Mouse (Mus musculus) intestine, embryonic 14.5 days (tissue): ENCODE results near the gene Ogfod3. TPM values are rescaled to one million over a fixed set of nuclear protein-coding genes. Genes with fewer than 3 reads are reported as not detected.
A peak's percentile ranks its signal among the peaks of the same experiment; 100 is the strongest.

Experiments
- ATAC-seq: fragments of 200-750 bp; cut with Nextera tagmentation; replicated peaks from 2 replicates; pipeline ENCODE4 v1.8.0; 2017; ENCODE audit warnings: low read depth, moderate number of reproducible peaks, moderate TSS enrichment, moderate library complexity; ENCODE audit not compliant: low FRiP score, low TSS enrichment
- DNase-seq: peaks from one replicate; pipeline ENCODE4 v3.0.0-alpha.2; 2018; ENCODE audit warnings: low spot score
- H3K27ac ChIP-seq: fragments of 300-500 bp; sonication (generic); 2 replicates; pipeline ENCODE4 v1.5.1; 2014; ENCODE audit warnings: low read depth, mild to moderate bottlenecking, control low read depth
- H3K27me3 ChIP-seq: fragments of 300-500 bp; sonication (generic); replicated peaks from 2 replicates; pipeline ENCODE4 v1.6.1; 2014; ENCODE audit warnings: low read length, control low read depth; ENCODE audit not compliant: control insufficient read depth, insufficient read depth
- H3K36me3 ChIP-seq: fragments of 300-500 bp; sonication (generic); 2 replicates; pipeline ENCODE4 v1.6.1; 2014; ENCODE audit warnings: low read length, control low read depth; ENCODE audit not compliant: control insufficient read depth, insufficient read depth
- H3K4me1 ChIP-seq: fragments of 300-500 bp; sonication (generic); replicated peaks from 2 replicates; pipeline ENCODE4 v1.6.1; 2014; ENCODE audit warnings: low read length, control low read depth, mixed read lengths; ENCODE audit not compliant: control insufficient read depth, insufficient read depth
- H3K4me2 ChIP-seq: fragments of 300-500 bp; sonication (generic); 2 replicates; pipeline ENCODE4 v1.6.1; 2014; ENCODE audit warnings: low read length
- H3K4me3 ChIP-seq: fragments of 300-500 bp; sonication (generic); 2 replicates; pipeline ENCODE4 v1.5.1; 2014; ENCODE audit warnings: low read depth, low read length, control low read depth, mixed read lengths
- H3K9ac ChIP-seq: fragments of 300-500 bp; sonication (generic); 2 replicates; pipeline ENCODE4 v1.6.1; 2014; ENCODE audit warnings: mild to moderate bottlenecking, low read length
- H3K9me3 ChIP-seq: fragments of 300-500 bp; sonication (generic); 2 replicates; pipeline ENCODE4 v1.6.1; 2016; ENCODE audit warnings: low read length, control low read depth; ENCODE audit not compliant: control insufficient read depth
- WGBS: fragments of 180-500 bp; shearing (Covaris S2); extraction: QIAGEN DNeasy Blood & Tissue Kit; methylation state at CpG from one replicate; pipeline ENCODE4 v1.1.7; 2014; 5-methylcytosine and 5-hydroxymethylcytosine counted together
- polyA plus RNA-seq: library from polyadenylated mRNA; unstranded; fragments of >200 nt; fragmentation: Nextera tagmentation; extraction: Ambion mirVana; gene quantifications from 2 replicates; pipeline ENCODE4 v1.2.1, GENCODE M21; 2014

The Ogfod3 gene
- polyA plus RNA-seq, 1 experiment from 2014 or later = 32.3 TPM

DNA sequence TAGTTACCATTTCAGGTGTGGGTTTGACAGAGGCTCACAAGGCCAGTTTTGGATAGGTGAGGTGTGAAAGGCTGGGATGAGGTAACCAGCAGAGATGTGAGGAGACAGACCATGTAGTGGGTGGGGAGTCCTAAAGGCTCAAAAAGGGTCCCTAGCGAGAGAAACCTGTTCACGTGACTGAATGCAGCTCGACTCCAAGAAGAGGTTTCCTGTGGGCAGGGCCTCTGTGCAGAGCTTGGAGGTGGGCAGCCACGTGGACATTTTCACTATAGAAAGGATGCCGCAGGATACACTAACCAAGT lies 701 bp downstream of the Ogfod3 start:
- DNase-seq = no peak
- Histone ChIP-seq H3K4me3 (peak overlapping the region; percentile 83), H3K36me3 (peaks cover 15% of the 10 kb centered on the region; the same call in 1 of the 2 replicates), H3K4me1 (peaks cover 12% of the 10 kb centered on the region; the same call in 1 of the 2 replicates), H3K9me3 (no peaks in the 10 kb centered on the region), H3K27me3 (no peaks in the 10 kb centered on the region), H3K27ac (0 out of 2 replicates have a peak overlapping the region, but pooled peaks have one; percentile 34), H3K4me2 (peak overlapping the region; percentile 71), H3K9ac (peak overlapping the region; percentile 67; the same call in 1 of the 2 replicates)
- ATAC-seq = no peak
- 0% methylated on average over 5 of the region's 5 CpGs for WGBS

GRCm38 (mm10) chr11:121201436-121202198 lies 2.9 kb downstream of the Ogfod3 start:
- Histone ChIP-seq H3K27me3 (no peaks in the 10 kb centered on the region), H3K36me3 (0 out of 2 replicates have a peak, but pooled peaks cover 4% of the 10 kb centered on the region), H3K4me1 (peaks cover 12% of the 10 kb centered on the region; the same call in 1 of the 2 replicates), H3K27ac (no peak overlapping the region), H3K9me3 (no peaks in the 10 kb centered on the region), H3K4me2 (no peak overlapping the region), H3K4me3 (no peak overlapping the region), H3K9ac (no peak overlapping the region)
- WGBS = 44% methylated on average over 11 of the region's 11 CpGs
- ATAC-seq (no peak), DNase-seq (no peak)

DNA sequence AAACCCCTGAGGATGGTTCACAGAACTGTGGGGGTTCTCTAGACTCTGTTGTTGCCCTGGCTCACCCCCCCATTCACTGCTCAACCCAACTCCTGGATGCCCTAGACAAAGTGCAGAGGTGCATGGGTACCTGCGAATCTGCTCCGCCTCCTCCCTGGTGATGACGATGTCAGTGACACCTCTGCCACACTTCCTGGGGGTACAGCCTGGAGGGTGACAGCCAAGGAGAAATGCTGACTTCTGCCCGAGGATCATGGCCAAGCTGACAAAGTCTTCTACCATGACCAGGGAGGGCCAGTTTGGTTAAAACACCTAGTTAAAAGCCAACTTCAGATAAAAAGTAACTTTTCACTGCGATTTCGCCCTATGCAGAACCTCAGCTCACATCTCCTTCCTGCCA lies 3.7 kb downstream of the Ogfod3 start:
- Histone ChIP-seq H3K36me3 (peaks cover 4% of the 10 kb centered on the region; the same call in 1 of the 2 replicates), H3K9ac (no peak overlapping the region), H3K4me3 (no peak overlapping the region), H3K27me3 (no peaks in the 10 kb centered on the region), H3K9me3 (no peaks in the 10 kb centered on the region), H3K4me2 (no peak overlapping the region), H3K27ac (no peak overlapping the region), H3K4me1 (peaks cover 12% of the 10 kb centered on the region; the same call in 1 of the 2 replicates)
- no peak for DNase-seq
- ATAC-seq = no peak
- 93% methylated on average over 6 of the region's 6 CpGs for WGBS

DNA sequence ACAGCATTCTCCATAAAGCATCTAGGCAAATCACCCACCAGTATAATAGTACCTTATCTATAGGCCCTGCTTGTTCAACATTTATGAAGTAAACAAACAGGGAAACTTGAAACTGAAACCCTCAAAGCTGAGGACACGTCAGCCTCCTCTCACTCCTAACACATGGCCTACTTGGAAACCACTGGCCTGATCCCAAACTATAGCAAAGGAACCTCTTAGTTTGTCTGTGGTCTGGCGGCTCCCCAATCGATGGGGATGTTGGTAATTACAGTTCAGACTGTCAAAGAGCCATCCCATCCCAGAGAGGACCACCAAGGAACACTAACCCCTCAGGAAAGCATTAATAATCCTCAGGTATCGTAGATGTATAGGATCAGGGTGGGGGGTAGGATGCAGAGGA lies 4.7 kb downstream of the Ogfod3 start:
- Histone ChIP-seq H3K27ac (no peak overlapping the region), H3K9me3 (no peaks in the 10 kb centered on the region), H3K4me1 (0 out of 2 replicates have a peak, but pooled peaks cover 7% of the 10 kb centered on the region), H3K4me3 (no peak overlapping the region), H3K36me3 (peaks cover 4% of the 10 kb centered on the region; the same call in 1 of the 2 replicates), H3K9ac (no peak overlapping the region), H3K4me2 (no peak overlapping the region), H3K27me3 (no peaks in the 10 kb centered on the region)
- DNase-seq = no peak
- 82% methylated on average over 4 of the region's 4 CpGs for WGBS
- ATAC-seq = no peak

DNA sequence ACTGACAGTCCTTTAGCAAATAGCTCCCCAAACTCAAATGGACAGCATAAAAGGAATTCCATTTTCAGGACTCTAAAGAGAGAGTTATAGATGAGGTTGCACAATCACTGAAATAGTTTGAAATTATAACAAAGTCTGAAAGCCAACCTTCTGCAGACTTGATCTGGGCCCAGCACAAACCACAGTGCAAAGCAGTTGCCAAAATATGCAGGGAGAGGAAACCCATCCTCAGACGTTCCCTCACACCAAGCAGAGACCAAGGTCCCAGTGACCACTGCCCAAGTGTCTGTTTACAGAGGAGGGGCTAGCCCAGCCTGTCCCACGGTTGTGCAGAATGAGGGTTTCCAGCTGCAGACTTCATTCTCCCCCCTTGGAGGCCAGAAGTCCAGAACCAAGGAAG lies 5.9 kb downstream of the Ogfod3 start:
- 26% methylated on average over 2 of the region's 2 CpGs for WGBS
- Histone ChIP-seq H3K4me2 (no peak overlapping the region), H3K4me1 (0 out of 2 replicates have a peak, but pooled peaks cover 2% of the 10 kb centered on the region), H3K27me3 (no peaks in the 10 kb centered on the region), H3K4me3 (no peak overlapping the region), H3K9me3 (no peaks in the 10 kb centered on the region), H3K36me3 (peaks cover 4% of the 10 kb centered on the region; the same call in 1 of the 2 replicates), H3K9ac (no peak overlapping the region), H3K27ac (no peak overlapping the region)
- ATAC-seq (no peak), DNase-seq (no peak)

- Histone ChIP-seq H3K9ac (no peak overlapping the region), H3K27ac (no peak overlapping the region), H3K27me3 (no peaks in the 10 kb centered on the region), H3K4me2 (no peak overlapping the region), H3K4me1 (no peaks in the 10 kb centered on the region), H3K4me3 (no peak overlapping the region), H3K36me3 (peaks cover 3% of the 10 kb centered on the region), H3K9me3 (no peaks in the 10 kb centered on the region)
- WGBS = 79% methylated on average over 3 of the region's 3 CpGs
- ATAC-seq (no peak), DNase-seq (no peak)
Measured at GRCm38 (mm10) chr11:121193415-121193814, 11.1 kb downstream of the Ogfod3 start.

DNA sequence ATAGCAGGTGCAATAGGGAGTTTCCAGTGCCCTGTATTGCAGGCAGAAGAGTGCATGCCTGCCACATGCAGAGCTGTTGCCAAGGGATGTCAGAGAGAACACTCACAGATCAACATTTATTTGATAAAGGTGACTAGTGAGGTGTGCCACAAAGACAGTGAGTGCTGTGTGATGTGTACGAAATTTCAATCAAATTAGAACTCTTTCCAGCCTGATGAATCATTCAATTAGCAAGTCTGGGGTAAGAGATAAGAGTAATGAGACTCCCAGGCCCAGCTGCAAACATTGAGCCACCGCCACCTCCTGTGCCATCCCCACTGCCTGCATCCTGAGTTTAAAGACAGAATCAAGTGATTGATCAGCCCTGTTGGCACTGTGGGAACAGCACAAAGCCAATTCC lies 11.8 kb downstream of the Ogfod3 start:
- Histone ChIP-seq H3K9ac (no peak overlapping the region), H3K9me3 (no peaks in the 10 kb centered on the region), H3K27ac (no peak overlapping the region), H3K36me3 (no peaks in the 10 kb centered on the region; the same call in none of the 2 replicates), H3K4me1 (no peaks in the 10 kb centered on the region), H3K27me3 (no peaks in the 10 kb centered on the region), H3K4me2 (no peak overlapping the region), H3K4me3 (no peak overlapping the region)
- DNase-seq (no peak), ATAC-seq (no peak)
- 69% methylated on average over 2 of the region's 2 CpGs for whole genome bisulfite sequencing

DNA sequence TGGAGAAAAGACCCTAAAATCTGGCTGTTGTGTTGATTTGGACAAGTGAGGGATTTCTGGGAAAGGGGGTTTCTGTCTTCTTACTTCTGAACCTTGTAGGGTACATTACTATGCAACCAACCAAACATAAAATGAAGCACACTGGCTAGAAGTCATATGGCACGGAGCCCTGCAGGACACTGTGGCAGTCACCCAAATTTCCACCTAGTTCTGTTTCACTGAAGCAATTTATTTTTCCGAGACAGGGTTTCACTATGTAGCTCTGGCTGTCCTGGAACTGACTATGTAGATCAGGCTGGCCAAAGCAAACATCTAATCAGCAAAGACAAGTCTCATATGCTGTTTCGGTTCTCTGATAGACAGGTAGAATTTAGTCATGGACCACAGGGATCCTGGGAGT lies 14.8 kb downstream of the Ogfod3 start:
- Histone ChIP-seq H3K36me3 (no peaks in the 10 kb centered on the region; the same call in 1 of the 2 replicates), H3K4me3 (no peak overlapping the region), H3K9ac (no peak overlapping the region), H3K9me3 (no peaks in the 10 kb centered on the region), H3K27ac (no peak overlapping the region), H3K27me3 (no peaks in the 10 kb centered on the region), H3K4me2 (no peak overlapping the region), H3K4me1 (no peaks in the 10 kb centered on the region)
- ATAC-seq (no peak), DNase-seq (no peak)
- WGBS = 88% methylated on average over 3 of the region's 3 CpGs
